Mouse (Mus musculus) erythroblast, embryonic 14.5 days (primary cell): ENCODE measurements around the gene Bbx.

Experiments used
- GATA1 ChIP-seq: IDR thresholded peaks from 2 replicates; pipeline ENCODE4 v1.6.1; 2012; ENCODE audit warnings: low read length, inconsistent platforms, mixed read lengths
- TAL1 ChIP-seq: IDR thresholded peaks from 3 replicates; pipeline ENCODE4 v1.6.1; 2012; ENCODE audit warnings: low read length, inconsistent platforms, mixed read lengths

DNA sequence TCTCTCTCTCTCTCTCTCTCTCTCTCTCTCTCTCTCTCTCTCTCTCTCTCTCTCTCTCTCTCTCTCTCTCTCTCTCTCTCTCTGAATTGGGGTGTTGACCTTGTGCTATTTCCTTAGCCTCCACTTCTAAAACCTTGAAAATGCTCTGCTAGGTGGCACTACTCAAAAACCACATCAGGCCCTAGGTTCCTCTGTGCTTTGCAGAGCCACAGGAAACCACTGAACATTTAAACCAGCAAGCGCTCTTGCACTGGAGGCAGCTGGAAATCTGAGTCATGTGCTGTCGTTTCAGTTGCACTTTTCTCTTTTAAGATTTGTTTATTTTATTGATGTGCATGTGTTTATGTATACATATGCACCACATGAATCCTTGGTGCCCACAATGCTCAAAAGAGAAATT, 59.6 kb downstream of the Bbx start:
- no peak for TF ChIP-seq GATA1
- no peak for TF ChIP-seq TAL1
